In genomic region chr7:44591348-44592116, GRCm38 (mm10) we compare ENCODE assay signal across 8 mouse cellular contexts. TPM values are rescaled to one million over a fixed set of nuclear protein-coding genes. Genes with fewer than 3 reads are reported as not detected.
A peak's percentile ranks its signal among the peaks of the same experiment; 100 is the strongest.
DNase-seq lines count a peak whose midpoint lies in the region; ATAC-seq and TF ChIP-seq lines count a peak whose summit lies in the region.

No protein-coding gene starts in this region.

- H3K27me3 ChIP-seq in heart, postnatal 0 days (ENCODE audit: control insufficient read depth, insufficient read depth, low read length), result peaks cover 75% of the 10 kb centered on the region
- H3K27me3 ChIP-seq in liver, embryonic 16.5 days (ENCODE audit: control insufficient read depth, insufficient read depth, low read depth, low read length), result peaks cover 76% of the 10 kb centered on the region

- peak; percentile 65 for DNase-seq in cerebellum, adult 11 months
- DNase-seq in cerebellum, postnatal 4 days (ENCODE audit: low spot score in 2 of 2), result no peak
- DNase-seq in right cerebral cortex, postnatal 10 days (ENCODE audit: low spot score in 2 of 2), result peak; percentile 50 to 58
- DNase-seq in right cerebral cortex, postnatal 14 days, result no peak
- DNase-seq in heart, postnatal 0 days (ENCODE audit: low spot score), result no peak
- DNase-seq in ovary, postnatal 10 days (ENCODE audit: low spot score), result no peak
- no peak for DNase-seq in frontal cortex, postnatal 14 days (ENCODE audit: low spot score in 2 of 2)

- peaks cover 12% of the 10 kb centered on the region for H3K4me1 ChIP-seq in heart, postnatal 0 days (ENCODE audit: control insufficient read depth, insufficient read depth)
- peaks cover 10% of the 10 kb centered on the region; the same call in 1 of the 2 replicates for H3K4me1 ChIP-seq in liver, embryonic 16.5 days (ENCODE audit: control insufficient read depth, low read depth, low read length)

- H3K36me3 ChIP-seq in heart, postnatal 0 days (replicated peaks; ENCODE audit: control insufficient read depth, insufficient read depth, low read length), result no peaks in the 10 kb centered on the region
- no peaks in the 10 kb centered on the region for H3K36me3 ChIP-seq in liver, embryonic 16.5 days (ENCODE audit: control insufficient read depth, insufficient read depth)

- ATAC-seq in heart, postnatal 0 days (ENCODE audit: insufficient read depth, low read depth), result no peak
- no peak for ATAC-seq in liver, embryonic 16.5 days (ENCODE audit: low read depth)

- no peaks in the 10 kb centered on the region for H3K9me3 ChIP-seq in heart, postnatal 0 days (replicated peaks; ENCODE audit: control insufficient read depth, low read length)
- no peaks in the 10 kb centered on the region for H3K9me3 ChIP-seq in liver, embryonic 16.5 days (replicated peaks; ENCODE audit: control insufficient read depth, low read length)

- H3K27ac ChIP-seq in heart, postnatal 0 days (ENCODE audit: low read depth), result no peak overlapping the region
- H3K27ac ChIP-seq in liver, embryonic 16.5 days (ENCODE audit: low read length), result no peak overlapping the region

- peak overlapping the region; percentile 91 for H3K4me2 ChIP-seq in heart, postnatal 0 days (ENCODE audit: low read depth, low read length)
- H3K4me2 ChIP-seq in liver, embryonic 16.5 days (ENCODE audit: low read depth, low read length), result peak overlapping the region; percentile 79

- TF ChIP-seq EP300 in heart, postnatal 0 days (IDR thresholded peaks at IDR 0.05; ENCODE audit: low read depth), result no peak

- no peak overlapping the region for H3K9ac ChIP-seq in heart, postnatal 0 days (replicated peaks; ENCODE audit: low read depth, low read length)
- no peak overlapping the region for H3K9ac ChIP-seq in liver, embryonic 16.5 days (ENCODE audit: low read depth, low read length)

- TF ChIP-seq CTCF in heart, postnatal 0 days (IDR thresholded peaks at IDR 0.05; ENCODE audit: low read depth), result no peak

- WGBS in heart, postnatal 0 days, result under 1% methylated on average over 41 of the region's 60 CpGs
- WGBS in liver, embryonic 16.5 days (ENCODE audit: insufficient replicate concordance), result under 1% methylated on average over 59 of the region's 60 CpGs

- peak overlapping the region; percentile 49 for H3K4me3 ChIP-seq in heart, postnatal 0 days (ENCODE audit: low read depth, low read length)
- H3K4me3 ChIP-seq in liver, embryonic 16.5 days (ENCODE audit: low read depth, low read length), result peak overlapping the region; percentile 54

RNA-seq across cellular contexts. Expression of gene Kcnc3, which starts 1.1 kb away (rescaled TPM):
- total RNA-seq in heart, postnatal 0 days (2014; rRNA removed; ENCODE audit: low replicate concordance), result not detected in 2 replicates
- polyA plus RNA-seq in heart, postnatal 0 days (2015; fragmentation: Nextera tagmentation; extraction: Ambion mirVana), result not detected in 2 replicates
- polyA plus RNA-seq in liver, embryonic 16.5 days (2015; fragmentation: Nextera tagmentation; extraction: Ambion mirVana), result 0.06 and 0.07 TPM in 2 replicates

RNA-seq across cellular contexts. Expression of gene Napsa, which starts 19.4 kb away (rescaled TPM):
- 1.2 TPM in 1 of 2 replicates, not detected in the other for total RNA-seq in heart, postnatal 0 days (2014; rRNA removed; ENCODE audit: low replicate concordance)
- 0.65 and 0.81 TPM in 2 replicates for polyA plus RNA-seq in heart, postnatal 0 days (2015; fragmentation: Nextera tagmentation; extraction: Ambion mirVana)
- polyA plus RNA-seq in liver, embryonic 16.5 days (2015; fragmentation: Nextera tagmentation; extraction: Ambion mirVana), result 11.5 and 12.2 TPM in 2 replicates

RNA-seq across cellular contexts. Expression of gene Nr1h2, which starts 37.8 kb away (rescaled TPM):
- total RNA-seq in heart, postnatal 0 days (2014; rRNA removed; ENCODE audit: low replicate concordance), result 60.9 and 70.3 TPM in 2 replicates
- polyA plus RNA-seq in heart, postnatal 0 days (2015; fragmentation: Nextera tagmentation; extraction: Ambion mirVana), result 50.1 and 51.3 TPM in 2 replicates
- 41.0 and 45.9 TPM in 2 replicates for polyA plus RNA-seq in liver, embryonic 16.5 days (2015; fragmentation: Nextera tagmentation; extraction: Ambion mirVana)

RNA-seq across cellular contexts. Expression of gene Pold1, which starts 42.9 kb away (rescaled TPM):
- total RNA-seq in heart, postnatal 0 days (2014; rRNA removed; ENCODE audit: low replicate concordance), result 36.1 and 41.8 TPM in 2 replicates
- 18.3 and 18.9 TPM in 2 replicates for polyA plus RNA-seq in heart, postnatal 0 days (2015; fragmentation: Nextera tagmentation; extraction: Ambion mirVana)
- 47.8 and 48.8 TPM in 2 replicates for polyA plus RNA-seq in liver, embryonic 16.5 days (2015; fragmentation: Nextera tagmentation; extraction: Ambion mirVana)

RNA-seq across cellular contexts. Expression of gene Spib, which starts 59.7 kb away (rescaled TPM):
- 1.2 and 2.6 TPM in 2 replicates for total RNA-seq in heart, postnatal 0 days (2014; rRNA removed; ENCODE audit: low replicate concordance)
- polyA plus RNA-seq in heart, postnatal 0 days (2015; fragmentation: Nextera tagmentation; extraction: Ambion mirVana), result 0.11 and 0.12 TPM in 2 replicates
- polyA plus RNA-seq in liver, embryonic 16.5 days (2015; fragmentation: Nextera tagmentation; extraction: Ambion mirVana), result 1.5 and 2.0 TPM in 2 replicates

Comparison
In these comparisons a context has a peak if more than half of its experiments do, and no peak if none do; other contexts are left out.
1. DNase-seq: peak in cerebellum, adult 11 months (single experiment) and right cerebral cortex, postnatal 10 days (2 of 2); none in cerebellum, postnatal 4 days (0 of 2), right cerebral cortex, postnatal 14 days (single experiment), heart, postnatal 0 days (single experiment), ovary, postnatal 10 days (single experiment) and frontal cortex, postnatal 14 days (0 of 2).